Mouse (Mus musculus) neutrophil, adult 5-6 weeks (primary cell): Measurements from ENCODE around the gene Cep63. TPM values are rescaled to one million over a fixed set of nuclear protein-coding genes. Genes with fewer than 3 reads are reported as not detected.

ENCODE experiments used
- ATAC-seq: fragments of 151-379, 151-347 bp; 2 replicates; pipeline ENCODE4 v1.8.0; 2017; ENCODE audit warnings: mild to moderate bottlenecking, moderate TSS enrichment; ENCODE audit not compliant: insufficient number of reproducible peaks, poor library complexity, low FRiP score, severe bottlenecking; ENCODE audit errors: extremely low read depth
- total RNA-seq: library from RNA; stranded (forward); fragments of 200-1000 nt; gene quantifications from 2 replicates; pipeline ENCODE4 v1.2.3, GENCODE M21; 2017

Gene Cep63
- total RNA-seq, 1 experiment from 2014 or later, result 59.2 TPM

DNA sequence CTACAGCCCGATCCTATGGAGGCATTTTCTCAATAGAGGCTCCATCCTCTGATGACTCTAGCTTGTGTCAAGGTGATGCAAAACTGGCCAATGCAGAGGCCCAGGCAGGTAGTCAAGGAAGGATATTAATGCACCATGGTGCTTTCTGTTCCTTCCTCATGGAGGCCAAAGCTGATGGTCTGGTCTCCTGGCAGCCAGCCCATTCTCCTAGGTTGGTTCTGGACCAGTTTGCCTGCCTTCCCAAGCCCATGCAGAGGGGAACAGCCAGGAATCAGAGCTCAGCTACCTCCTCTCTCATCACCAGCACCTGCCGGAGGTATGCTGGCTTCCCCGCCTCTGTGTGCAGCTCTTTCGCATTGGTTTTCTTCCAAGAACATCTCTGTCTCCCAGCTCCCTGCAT is 89.4 kb downstream of the Cep63 start:
- ATAC-seq, result no peak

Other genes starting within 250 kb of the Cep63 start
- gene Ky, start 120.8 kb downstream of the Cep63 start, total RNA-seq, result not detected in 2 replicates
- gene Anapc13, start 238 bp downstream of the Cep63 start, total RNA-seq, result 31.3 and 34.7 TPM in 2 replicates
- 11.4 and 13.6 TPM in 2 replicates for gene Amotl2, start 90.1 kb upstream of the Cep63 start, total RNA-seq
- gene Ryk, start 208.4 kb upstream of the Cep63 start, total RNA-seq, result 0.25 TPM in 1 of 2 replicates, not detected in the other